Mouse (Mus musculus): ENCODE data around the gene Npdc1.

Gene Npdc1

GRCm38 (mm10) chr2:25428442-25429236 is 29.5 kb downstream of the Npdc1 start, which contains the start of gene Abca2:
Gene Abca2, plus strand, starts transcription at chr2:25428703.
- peak; percentile 94 for DNase-seq (ENCODE audit: extremely low read depth, insufficient read length, low spot score)

- DNase-seq (ENCODE audit: extremely low read depth, insufficient read length, low spot score): no peak
These were observed 30.5 kb downstream of the Npdc1 start for GRCm38 (mm10) chr2:25429435-25430180.

GRCm38 (mm10) chr2:25430395-25431233 is 31.5 kb downstream of the Npdc1 start:
- DNase-seq (ENCODE audit: extremely low read depth, insufficient read length, low spot score): no peak

GRCm38 (mm10) chr2:25431308-25431855 is 32.2 kb downstream of the Npdc1 start:
- no peak for DNase-seq (ENCODE audit: extremely low read depth, insufficient read length, low spot score)

- no peak for DNase-seq (ENCODE audit: extremely low read depth, insufficient read length, low spot score)
These were observed 33.4 kb downstream of the Npdc1 start for GRCm38 (mm10) chr2:25432326-25433098.

- DNase-seq (ENCODE audit: extremely low read depth, insufficient read length, low spot score): no peak
These were observed 34.0 kb downstream of the Npdc1 start for GRCm38 (mm10) chr2:25433101-25433500.

GRCm38 (mm10) chr2:25434292-25434691 is 35.1 kb downstream of the Npdc1 start:
- DNase-seq (ENCODE audit: extremely low read depth, insufficient read length, low spot score): no peak

- no peak for DNase-seq (ENCODE audit: extremely low read depth, insufficient read length, low spot score)
These were observed 37.2 kb downstream of the Npdc1 start for GRCm38 (mm10) chr2:25436286-25436820.

- DNase-seq (ENCODE audit: extremely low read depth, insufficient read length, low spot score): no peak
These were observed 41.9 kb downstream of the Npdc1 start for GRCm38 (mm10) chr2:25441067-25441466.

- no peak for DNase-seq (ENCODE audit: extremely low read depth, insufficient read length, low spot score)
These were observed 43.5 kb downstream of the Npdc1 start for GRCm38 (mm10) chr2:25442682-25443081.

GRCm38 (mm10) chr2:25450853-25451647 is 51.9 kb downstream of the Npdc1 start:
- DNase-seq (ENCODE audit: extremely low read depth, insufficient read length, low spot score): no peak

- no peak for DNase-seq (ENCODE audit: extremely low read depth, insufficient read length, low spot score)
These were observed 53.8 kb downstream of the Npdc1 start for GRCm38 (mm10) chr2:25452951-25453350.

GRCm38 (mm10) chr2:25456205-25456953 is 57.2 kb downstream of the Npdc1 start, which contains the start of gene Clic3:
Gene Clic3, plus strand, starts transcription at chr2:25456838.
- DNase-seq (ENCODE audit: extremely low read depth, insufficient read length, low spot score): no peak

- DNase-seq (ENCODE audit: extremely low read depth, insufficient read length, low spot score): no peak
These were observed 58.1 kb downstream of the Npdc1 start for GRCm38 (mm10) chr2:25457022-25457896.

GRCm38 (mm10) chr2:25458911-25459310 is 59.8 kb downstream of the Npdc1 start:
- DNase-seq (ENCODE audit: extremely low read depth, insufficient read length, low spot score): no peak

Measured in 3134 (cell line).